Mouse (Mus musculus): ENCODE results near the gene Trmt6. TPM values are rescaled to one million over a fixed set of nuclear protein-coding genes. Genes with fewer than 3 reads are reported as not detected.

The Trmt6 gene
- polyA plus RNA-seq, 1 experiment, result 6.7 TPM

Other genes with a start within 250 kb of the Trmt6 start
- gene Gpcpd1, start 228.3 kb downstream of the Trmt6 start, polyA plus RNA-seq (2012; rRNA removed), result 6.9 and 9.4 TPM in 2 replicates
- gene Shld1, start 129.1 kb downstream of the Trmt6 start, polyA plus RNA-seq (2012; rRNA removed), result 10.2 and 13.7 TPM in 2 replicates
- 0.05 TPM in 1 of 2 replicates, not detected in the other for gene Chgb, start 34.8 kb downstream of the Trmt6 start, polyA plus RNA-seq (2012; rRNA removed)
- gene Mcm8, start 86 bp upstream of the Trmt6 start, polyA plus RNA-seq (2012; rRNA removed), result 1.7 and 2.3 TPM in 2 replicates
- 25.3 and 37.3 TPM in 2 replicates for gene Crls1, start 30.6 kb upstream of the Trmt6 start, polyA plus RNA-seq (2012; rRNA removed)
- 13.3 and 14.0 TPM in 2 replicates for gene Lrrn4, start 64.8 kb upstream of the Trmt6 start, polyA plus RNA-seq (2012; rRNA removed)
- 3.1 and 5.4 TPM in 2 replicates for gene Fermt1, start 129.9 kb upstream of the Trmt6 start, polyA plus RNA-seq (2012; rRNA removed)

Measured in gonadal fat pad, adult 2 months (tissue).